Mouse (Mus musculus) neural tube, embryonic 11.5 days (tissue): ENCODE results near the gene Zfand4. TPM values are rescaled to one million over a fixed set of nuclear protein-coding genes. Genes with fewer than 3 reads are reported as not detected.
"Not testable (repeated sequence)": the region's sequence is repeated elsewhere in the genome, so short reads cannot be mapped to it uniquely, and the experiment has no call there.

Source experiments
- ATAC-seq: fragments of 200-750 bp; cut with Nextera tagmentation; 2 replicates; pipeline ENCODE4 v1.8.0; 2017; ENCODE audit warnings: moderate number of reproducible peaks, mild to moderate bottlenecking, moderate TSS enrichment, moderate library complexity; ENCODE audit not compliant: insufficient read depth, low FRiP score, low TSS enrichment
- DNase-seq: peaks from one replicate; pipeline ENCODE4 v3.0.0-alpha.2; 2015; ENCODE audit warnings: low spot score
- H3K27ac ChIP-seq: fragments of 300-500 bp; sonication (generic); 2 replicates; pipeline ENCODE4 v1.5.1; 2014; ENCODE audit warnings: low read depth, mild to moderate bottlenecking, low read length
- H3K27me3 ChIP-seq: fragments of 300-500 bp; sonication (generic); 2 replicates; pipeline ENCODE4 v1.6.1; 2014; ENCODE audit warnings: mild to moderate bottlenecking, low read length, mixed read lengths; ENCODE audit not compliant: control insufficient read depth, insufficient read depth
- H3K36me3 ChIP-seq: fragments of 300-500 bp; sonication (generic); 2 replicates; pipeline ENCODE4 v1.6.1; 2014; ENCODE audit warnings: mild to moderate bottlenecking, low read length, moderate library complexity, mixed read lengths; ENCODE audit not compliant: control insufficient read depth, insufficient read depth
- H3K4me1 ChIP-seq: fragments of 300-500 bp; sonication (generic); 2 replicates; pipeline ENCODE4 v1.6.1; 2014; ENCODE audit warnings: low read length, mixed read lengths; ENCODE audit not compliant: control insufficient read depth, insufficient read depth
- H3K4me2 ChIP-seq: fragments of 300-500 bp; sonication (generic); 2 replicates; pipeline ENCODE4 v1.6.1; 2014; ENCODE audit warnings: low read depth, mild to moderate bottlenecking, moderate library complexity
- H3K4me3 ChIP-seq: fragments of 300-500 bp; sonication (generic); 2 replicates; pipeline ENCODE4 v1.5.1; 2014; ENCODE audit warnings: low read depth, low read length
- H3K9ac ChIP-seq: fragments of 300-500 bp; sonication (generic); 2 replicates; pipeline ENCODE4 v1.6.1; 2014; ENCODE audit warnings: mild to moderate bottlenecking, low read length
- H3K9me3 ChIP-seq: fragments of 300-500 bp; sonication (generic); 2 replicates; pipeline ENCODE4 v1.6.1; 2016; ENCODE audit warnings: low read length; ENCODE audit not compliant: control insufficient read depth
- WGBS: fragments of 180-500 bp; shearing (Covaris S2); extraction: QIAGEN DNeasy Blood & Tissue Kit; methylation state at CpG from one replicate; pipeline ENCODE4 v1.1.7; 2014; 5-methylcytosine and 5-hydroxymethylcytosine counted together
- polyA plus RNA-seq: library from polyadenylated mRNA; unstranded; fragments of >200 nt; fragmentation: Nextera tagmentation; extraction: Ambion mirVana; gene quantifications from 2 replicates; pipeline ENCODE4 v1.2.1, GENCODE M21; 2014

Gene Zfand4
- polyA plus RNA-seq, 1 experiment from 2014 or later: 7.1 TPM

DNA sequence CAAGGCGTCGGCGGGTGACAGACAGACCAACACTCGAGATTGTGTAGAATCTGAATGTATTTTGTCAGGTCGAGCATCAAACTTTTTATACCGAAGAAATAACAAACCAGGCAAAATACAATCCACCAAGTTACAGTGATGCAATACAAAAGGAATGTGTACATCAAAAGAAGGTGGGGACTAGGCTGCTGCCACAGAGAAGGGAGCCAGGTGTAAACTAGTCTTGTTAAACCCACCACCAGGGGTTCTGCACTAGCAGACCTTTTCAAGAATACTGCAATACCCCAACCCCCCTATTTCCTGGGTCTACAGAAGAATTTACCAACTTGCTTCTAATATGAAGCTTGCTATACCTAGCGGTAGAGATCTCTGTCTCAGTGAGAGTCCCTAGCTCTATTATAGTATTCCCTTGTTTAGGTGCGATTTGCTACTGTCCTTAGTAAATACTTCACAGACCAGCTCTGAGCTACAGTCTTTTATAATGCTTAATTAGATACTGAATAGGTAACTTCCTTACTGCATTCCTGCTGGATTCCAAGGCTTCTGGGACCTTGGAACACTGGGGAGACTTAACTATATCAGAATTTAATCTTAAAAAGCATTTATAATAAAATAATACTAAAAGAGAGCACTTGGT is 92.4 kb downstream of the Zfand4 start:
- H3K4me2 ChIP-seq, H3K27ac ChIP-seq, H3K9me3 ChIP-seq, H3K36me3 ChIP-seq, ATAC-seq, DNase-seq, H3K27me3 ChIP-seq, H3K4me3 ChIP-seq, H3K4me1 ChIP-seq, H3K9ac ChIP-seq: not testable (repeated sequence)
- 71% methylated on average over 8 of the region's 8 CpGs for whole genome bisulfite sequencing

DNA sequence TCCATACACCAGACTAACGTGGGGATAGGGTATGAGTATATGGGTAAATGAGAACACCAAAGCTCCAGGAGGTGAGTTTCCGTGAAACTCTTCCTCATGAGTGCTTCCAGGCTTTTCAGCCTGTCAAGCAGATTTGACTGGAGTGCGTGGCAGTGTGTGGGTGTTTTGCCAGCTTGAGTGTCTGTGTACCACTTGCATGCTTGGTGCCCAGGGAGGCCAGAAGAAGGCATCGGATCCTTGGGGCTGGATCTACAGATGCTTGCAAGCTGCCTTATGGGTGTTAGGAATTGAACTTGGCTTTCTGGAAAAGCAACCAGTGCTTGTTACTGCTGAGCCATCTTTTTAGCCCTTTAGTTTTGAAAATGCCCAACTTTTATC is 92.9 kb downstream of the Zfand4 start:
- H3K36me3 ChIP-seq: no peaks in the 10 kb centered on the region
- H3K4me3 ChIP-seq: no peak overlapping the region
- ATAC-seq (no peak), DNase-seq (no peak)
- no peaks in the 10 kb centered on the region for H3K9me3 ChIP-seq
- H3K4me1 ChIP-seq: no peaks in the 10 kb centered on the region
- no peak overlapping the region for H3K9ac ChIP-seq
- H3K27me3 ChIP-seq: no peaks in the 10 kb centered on the region
- H3K4me2 ChIP-seq: no peak overlapping the region
- H3K27ac ChIP-seq: no peak overlapping the region
- 76% methylated on average over 4 of the region's 4 CpGs for WGBS

DNA sequence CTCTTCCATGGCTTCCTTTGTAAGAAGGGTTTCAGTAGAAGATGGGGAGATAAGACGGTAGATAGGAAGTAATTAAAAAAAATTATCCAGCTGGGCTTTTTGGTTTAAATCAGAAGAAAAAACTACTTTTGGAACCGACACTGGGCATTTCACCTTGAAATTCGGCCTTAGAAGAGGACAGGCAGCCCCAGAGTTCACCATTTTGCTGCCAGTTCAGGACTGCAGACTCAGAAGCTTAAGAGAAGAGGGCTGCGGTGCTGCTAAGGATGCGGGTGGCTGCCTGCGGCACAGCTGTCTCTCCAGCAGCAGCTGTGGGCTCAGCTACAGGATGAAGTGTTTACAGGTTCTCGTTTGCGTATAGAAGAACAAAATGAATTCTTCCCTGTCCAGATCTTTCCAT is 94.0 kb downstream of the Zfand4 start:
- Histone ChIP-seq H3K27me3 (no peaks in the 10 kb centered on the region), H3K4me3 (no peak overlapping the region), H3K36me3 (no peaks in the 10 kb centered on the region), H3K9ac (no peak overlapping the region), H3K27ac (no peak overlapping the region), H3K4me2 (no peak overlapping the region), H3K4me1 (no peaks in the 10 kb centered on the region), H3K9me3 (no peaks in the 10 kb centered on the region)
- no peak for ATAC-seq
- no peak for DNase-seq
- WGBS: 77% methylated on average over 8 of the region's 8 CpGs

DNA sequence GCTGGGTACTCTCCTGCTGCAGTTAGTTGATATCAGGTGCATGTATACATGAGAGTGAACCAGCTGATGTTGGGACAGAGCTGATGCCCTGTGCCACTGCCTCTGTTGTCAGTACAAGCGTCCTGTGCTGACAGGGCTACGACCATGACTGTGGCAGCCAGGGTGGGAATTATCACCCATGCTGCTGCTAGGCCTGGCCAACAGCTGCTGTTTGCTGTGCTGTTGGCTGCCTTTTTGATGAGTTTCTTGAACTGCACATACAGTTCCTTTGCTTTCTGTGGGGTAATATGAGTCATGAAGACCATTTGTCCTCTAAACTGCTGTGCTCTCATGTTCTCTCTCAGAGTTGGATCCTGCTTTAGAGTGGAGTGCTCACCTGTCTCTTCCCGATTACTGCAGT is 95.2 kb downstream of the Zfand4 start:
- Histone ChIP-seq H3K4me2 (no peak overlapping the region), H3K9me3 (no peaks in the 10 kb centered on the region), H3K27ac (no peak overlapping the region), H3K27me3 (no peaks in the 10 kb centered on the region), H3K36me3 (no peaks in the 10 kb centered on the region), H3K9ac (no peak overlapping the region), H3K4me3 (no peak overlapping the region), H3K4me1 (no peaks in the 10 kb centered on the region)
- 76% methylated on average over 3 of the region's 3 CpGs for WGBS
- no peak for ATAC-seq
- DNase-seq: no peak

DNA sequence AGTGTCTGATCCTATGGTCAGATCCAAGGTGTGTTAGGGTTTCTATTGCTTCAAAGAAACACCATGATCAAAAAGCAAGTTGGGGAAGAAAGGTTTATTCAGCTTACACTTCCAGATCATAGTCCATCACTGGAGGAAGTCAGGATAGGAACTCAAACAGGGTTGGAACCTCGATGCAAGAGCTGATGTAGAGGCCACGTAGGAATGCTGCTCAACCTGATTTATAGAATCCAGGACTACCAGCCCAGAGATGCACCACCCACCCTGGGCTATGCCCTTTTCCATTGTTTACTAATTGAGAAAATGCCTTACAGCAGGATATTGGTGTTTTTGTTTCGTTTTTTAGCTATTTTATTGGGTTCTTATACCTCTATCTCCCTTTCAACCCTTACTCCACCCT is 97.4 kb downstream of the Zfand4 start:
- no peaks in the 10 kb centered on the region for H3K9me3 ChIP-seq
- no peak overlapping the region for H3K9ac ChIP-seq
- H3K27ac ChIP-seq: no peak overlapping the region
- H3K4me3 ChIP-seq: no peak overlapping the region
- no peak for DNase-seq
- no peak overlapping the region for H3K4me2 ChIP-seq
- no peaks in the 10 kb centered on the region for H3K27me3 ChIP-seq
- WGBS: 83% methylated on average over 3 of the region's 3 CpGs
- no peaks in the 10 kb centered on the region for H3K4me1 ChIP-seq
- no peak for ATAC-seq
- no peaks in the 10 kb centered on the region for H3K36me3 ChIP-seq

DNA sequence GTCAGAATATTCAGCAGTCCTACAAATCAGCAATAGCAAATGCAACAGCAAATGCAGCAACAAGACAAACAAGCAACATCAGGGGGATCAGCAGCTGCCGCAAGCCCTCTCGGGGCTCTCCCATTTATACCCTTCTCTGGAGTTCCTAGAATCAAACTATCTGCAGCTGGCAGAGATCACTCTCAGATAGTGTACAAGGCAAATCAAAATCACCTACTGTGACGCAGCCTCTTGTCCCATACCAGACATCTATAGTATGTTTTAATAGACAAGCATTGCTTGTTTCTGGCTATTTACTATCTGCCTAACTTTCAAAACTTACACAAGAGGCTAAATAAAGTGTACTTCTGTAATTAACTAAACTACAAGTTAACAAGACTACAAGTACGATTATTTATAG is 98.0 kb downstream of the Zfand4 start:
- Histone ChIP-seq H3K4me3 (no peak overlapping the region), H3K4me1 (no peaks in the 10 kb centered on the region), H3K9ac (no peak overlapping the region), H3K36me3 (no peaks in the 10 kb centered on the region), H3K27ac (no peak overlapping the region), H3K4me2 (no peak overlapping the region), H3K27me3 (no peaks in the 10 kb centered on the region), H3K9me3 (no peaks in the 10 kb centered on the region)
- DNase-seq (no peak), ATAC-seq (no peak)
- WGBS: 89% methylated on average over 4 of the region's 4 CpGs

DNA sequence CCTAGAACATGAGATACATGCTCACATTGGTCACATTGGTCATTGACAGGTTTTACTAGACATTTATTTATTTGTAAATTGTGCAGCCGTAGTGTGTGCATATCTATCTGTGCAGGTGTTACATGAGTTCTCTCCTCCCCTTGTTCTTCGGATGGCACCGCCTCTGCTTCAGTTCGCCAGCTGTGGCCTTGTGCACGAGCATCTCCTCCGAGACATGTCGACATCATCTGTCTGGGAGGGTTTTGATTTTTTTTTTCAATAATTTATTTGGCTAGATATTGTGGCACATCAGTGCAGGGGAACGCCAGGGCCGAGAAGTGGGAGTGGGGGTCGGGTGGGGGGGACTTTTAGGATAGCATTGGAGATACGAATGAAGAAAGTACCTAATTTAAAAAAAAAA is 103.9 kb downstream of the Zfand4 start:
- DNase-seq: no peak
- Histone ChIP-seq H3K4me1 (no peaks in the 10 kb centered on the region), H3K36me3 (no peaks in the 10 kb centered on the region), H3K4me3 (no peak overlapping the region), H3K4me2 (no peak overlapping the region), H3K9ac (no peak overlapping the region), H3K27ac (no peak overlapping the region), H3K27me3 (no peaks in the 10 kb centered on the region), H3K9me3 (no peaks in the 10 kb centered on the region)
- 85% methylated on average over 11 of the region's 11 CpGs for WGBS
- no peak for ATAC-seq

DNA sequence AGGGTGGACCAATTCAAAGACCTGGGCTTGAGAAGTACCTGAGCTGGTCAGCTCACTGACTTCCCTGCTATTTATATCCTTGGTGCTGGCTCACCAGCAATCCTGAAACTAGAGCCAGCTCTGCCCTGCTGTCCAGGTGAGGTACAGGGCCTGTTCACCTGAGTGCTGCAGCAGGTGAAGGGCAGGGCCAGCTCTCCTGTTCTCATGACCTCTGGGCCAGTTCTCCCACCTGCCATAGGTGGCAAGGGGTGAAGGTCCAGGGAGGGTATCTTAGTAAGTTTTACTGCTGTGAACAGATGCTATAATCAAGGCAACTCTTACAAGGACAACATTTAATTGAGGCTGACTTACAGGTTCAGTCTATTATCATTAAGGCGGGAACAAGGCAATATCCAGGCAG is 105.8 kb downstream of the Zfand4 start:
- Histone ChIP-seq H3K27me3 (no peaks in the 10 kb centered on the region), H3K4me2 (no peak overlapping the region), H3K27ac (no peak overlapping the region), H3K4me1 (no peaks in the 10 kb centered on the region), H3K36me3 (no peaks in the 10 kb centered on the region), H3K4me3 (no peak overlapping the region), H3K9ac (no peak overlapping the region), H3K9me3 (no peaks in the 10 kb centered on the region)
- no peak for DNase-seq
- 94% methylated on average over 1 of the region's 1 CpGs for WGBS
- ATAC-seq: no peak

DNA sequence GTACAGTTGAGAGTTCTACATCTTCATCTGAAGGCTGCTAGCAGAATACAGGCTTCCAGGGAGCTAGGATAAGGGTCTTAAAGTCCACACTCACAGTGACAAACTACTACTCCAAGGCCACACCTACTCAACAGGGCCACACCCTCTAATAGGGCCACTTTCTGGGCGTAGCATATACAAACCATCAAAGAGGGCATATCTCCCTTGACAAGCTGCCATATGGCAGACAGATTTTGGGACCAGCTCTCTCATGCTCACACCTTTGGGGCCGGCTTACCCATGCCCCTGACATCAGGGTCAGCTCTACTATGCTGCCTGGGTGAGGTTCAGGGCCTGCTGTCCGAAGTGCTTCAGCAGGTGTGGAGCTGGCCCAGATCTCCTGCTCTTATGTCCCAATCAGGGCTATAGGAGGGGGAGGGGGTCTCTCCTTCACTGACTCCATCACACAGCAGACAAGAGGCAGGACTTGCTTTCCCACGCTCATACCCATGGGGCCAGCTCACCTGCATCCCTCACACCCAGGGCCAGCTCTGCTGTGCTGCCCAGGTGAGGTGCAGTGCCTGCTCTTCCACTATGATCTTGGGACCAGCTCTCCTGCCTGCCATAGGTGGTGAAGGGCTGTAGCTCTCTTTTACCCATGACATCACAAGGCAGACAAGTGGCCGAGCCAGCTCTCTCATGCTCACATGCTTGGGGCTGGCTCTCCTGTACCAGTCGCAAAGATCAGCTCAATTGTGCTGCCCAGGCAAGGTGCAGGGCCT is 106.4 kb downstream of the Zfand4 start:
- DNase-seq: no peak
- no peak overlapping the region for H3K9ac ChIP-seq
- H3K4me1 ChIP-seq: no peaks in the 10 kb centered on the region
- H3K4me3 ChIP-seq: no peak overlapping the region
- H3K4me2 ChIP-seq: no peak overlapping the region
- no peak for ATAC-seq
- WGBS: 82% methylated on average over 6 of the region's 6 CpGs
- no peak overlapping the region for H3K27ac ChIP-seq
- no peaks in the 10 kb centered on the region for H3K27me3 ChIP-seq
- H3K36me3 ChIP-seq: no peaks in the 10 kb centered on the region
- no peaks in the 10 kb centered on the region for H3K9me3 ChIP-seq
